Mouse (Mus musculus) E14TG2a.4 (cell line): ENCODE measurements around the gene Ngly1.

Source experiments
- CTCF ChIP-seq: conservative IDR thresholded peaks from 2 replicates; pipeline ENCODE4 v1.5.1; 2014; ENCODE audit warnings: low read length
- NANOG ChIP-seq: IDR thresholded peaks from 2 replicates; pipeline ENCODE4 v1.6.1; 2014; ENCODE audit warnings: borderline replicate concordance, low read length, mixed read lengths
- POU5F1 ChIP-seq: IDR thresholded peaks from 2 replicates; pipeline ENCODE4 v1.6.1; 2014; ENCODE audit warnings: low read length, borderline replicate concordance

DNA sequence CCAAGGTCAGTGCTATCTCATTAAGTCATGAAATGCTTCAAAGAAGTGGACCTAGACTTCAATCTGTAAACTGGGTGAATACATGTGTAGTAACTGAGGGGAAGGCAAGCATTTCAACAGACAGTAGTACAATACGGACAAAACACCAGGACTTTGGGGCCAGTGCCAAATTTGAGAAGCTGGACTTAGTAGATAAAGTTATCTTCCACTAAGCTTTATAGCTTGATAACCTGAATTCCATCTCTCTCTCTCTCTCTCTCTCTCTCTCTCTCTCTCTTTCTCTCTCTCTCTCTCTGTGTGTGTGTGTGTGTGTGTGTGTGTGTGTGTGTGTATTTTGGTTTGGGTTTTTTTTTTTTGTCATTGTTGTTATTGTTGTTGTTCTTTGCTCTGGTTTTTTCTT, 4.0 kb upstream of the Ngly1 start:
- no peak for TF ChIP-seq CTCF
- no peak for TF ChIP-seq NANOG
- TF ChIP-seq POU5F1: no peak
